Mouse (Mus musculus) macrophage (primary cell): ENCODE data around the gene Vcl. TPM values are rescaled to one million over a fixed set of nuclear protein-coding genes. Genes with fewer than 3 reads are reported as not detected.
A peak's percentile ranks its signal among the peaks of the same experiment; 100 is the strongest.

Experiments used
- H3K27ac ChIP-seq: fragments of 350-480 bp; formaldehyde crosslinking; 2 replicates; pipeline ENCODE4 v1.9.0; 2021
- H3K36me3 ChIP-seq: fragments of 350-480 bp; formaldehyde crosslinking; 2 replicates; pipeline ENCODE4 v1.9.0; 2021; ENCODE audit errors: inconsistent target
- H3K4me3 ChIP-seq: fragments of 350-480 bp; formaldehyde crosslinking; 2 replicates; pipeline ENCODE4 v1.9.0; 2021; ENCODE audit errors: inconsistent target
- H3K79me2 ChIP-seq: fragments of 350-480 bp; formaldehyde crosslinking; 2 replicates; pipeline ENCODE4 v1.9.0; 2021; ENCODE audit errors: inconsistent target
- WGBS: methylation state at CpG from one replicate; pipeline ENCODE4 v1.1.7; 2026; ENCODE audit warnings: inconsistent platforms; ENCODE audit not compliant: missing documents; 5-methylcytosine and 5-hydroxymethylcytosine counted together
- polyA plus RNA-seq: library from polyadenylated mRNA; stranded (reverse); fragments of 250-400 nt; gene quantifications from 3 replicates; pipeline ENCODE4 v1.2.4, GENCODE M21; 2018; ENCODE audit warnings: inconsistent platforms

Gene Vcl
- polyA plus RNA-seq, 1 experiment from 2014 or later: 27.3 TPM

DNA sequence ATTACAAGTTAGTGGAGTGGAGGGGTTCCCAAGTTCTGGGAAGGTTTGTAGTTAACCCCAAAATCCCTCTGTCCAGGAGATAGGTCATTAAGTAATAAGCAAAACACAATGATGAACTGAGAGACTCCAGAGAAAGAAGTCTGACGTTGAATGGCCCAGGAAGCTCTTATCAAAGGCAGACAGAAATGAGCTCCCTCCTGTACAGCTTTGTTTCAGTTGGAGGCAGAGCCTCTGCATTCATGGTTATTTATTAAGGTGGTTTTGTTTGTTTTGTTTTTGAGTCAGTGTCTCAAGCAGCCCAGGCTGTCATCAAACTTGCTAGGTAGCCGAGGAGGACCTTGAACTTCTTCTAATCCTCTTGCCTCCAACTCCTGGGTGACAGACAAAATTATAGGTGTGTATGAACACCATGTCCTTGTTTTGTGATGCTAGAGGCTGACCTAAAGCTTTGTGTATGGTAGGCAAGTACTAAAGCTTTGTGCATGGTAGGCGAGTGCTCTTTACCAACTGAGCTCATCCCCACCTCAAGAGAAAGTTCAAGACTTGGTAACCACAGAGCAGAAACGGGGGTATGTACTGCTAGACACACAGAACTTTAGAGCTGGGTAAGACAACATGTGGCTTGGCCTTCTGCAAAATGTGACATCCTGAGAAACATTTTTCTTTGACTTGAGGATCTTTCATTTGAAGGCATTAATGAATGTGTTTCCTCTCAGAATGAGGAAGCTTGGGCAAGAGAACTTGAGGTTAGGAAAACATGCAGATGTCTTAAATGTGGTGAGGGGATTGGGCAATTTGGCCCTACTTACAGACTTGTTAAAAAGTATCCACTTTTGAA lies 1.5 kb upstream of the Vcl start:
- no peak overlapping the region for H3K4me3 ChIP-seq
- 45% methylated on average over 4 of the region's 4 CpGs for WGBS
- H3K27ac ChIP-seq: peak overlapping the region; percentile 77
- peaks cover 30% of the 10 kb centered on the region for H3K79me2 ChIP-seq
- H3K36me3 ChIP-seq: no peaks in the 10 kb centered on the region

DNA sequence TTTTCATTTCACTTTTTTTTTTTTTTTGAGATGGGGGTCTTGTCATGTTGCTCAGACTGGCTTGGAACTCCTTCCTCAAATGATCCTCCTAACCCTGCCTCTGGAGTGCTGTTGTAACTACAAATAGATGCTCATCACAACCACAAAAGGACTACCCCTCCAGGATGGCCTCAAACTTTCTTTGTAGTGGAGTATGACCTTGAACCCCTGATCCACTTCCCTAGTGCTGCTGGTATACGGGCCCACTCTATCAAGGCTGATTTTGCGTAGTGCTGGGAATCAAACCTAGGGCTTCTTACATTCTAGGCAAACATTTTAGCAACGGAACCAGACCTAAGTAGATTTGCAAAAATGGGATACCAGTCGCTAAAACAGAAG lies 901 bp upstream of the Vcl start:
- Histone ChIP-seq H3K4me3 (peak overlapping the region; percentile 41), H3K79me2 (peaks cover 36% of the 10 kb centered on the region), H3K36me3 (no peaks in the 10 kb centered on the region), H3K27ac (peak overlapping the region; percentile 77)
- 11% methylated on average over 4 of the region's 4 CpGs for WGBS

DNA sequence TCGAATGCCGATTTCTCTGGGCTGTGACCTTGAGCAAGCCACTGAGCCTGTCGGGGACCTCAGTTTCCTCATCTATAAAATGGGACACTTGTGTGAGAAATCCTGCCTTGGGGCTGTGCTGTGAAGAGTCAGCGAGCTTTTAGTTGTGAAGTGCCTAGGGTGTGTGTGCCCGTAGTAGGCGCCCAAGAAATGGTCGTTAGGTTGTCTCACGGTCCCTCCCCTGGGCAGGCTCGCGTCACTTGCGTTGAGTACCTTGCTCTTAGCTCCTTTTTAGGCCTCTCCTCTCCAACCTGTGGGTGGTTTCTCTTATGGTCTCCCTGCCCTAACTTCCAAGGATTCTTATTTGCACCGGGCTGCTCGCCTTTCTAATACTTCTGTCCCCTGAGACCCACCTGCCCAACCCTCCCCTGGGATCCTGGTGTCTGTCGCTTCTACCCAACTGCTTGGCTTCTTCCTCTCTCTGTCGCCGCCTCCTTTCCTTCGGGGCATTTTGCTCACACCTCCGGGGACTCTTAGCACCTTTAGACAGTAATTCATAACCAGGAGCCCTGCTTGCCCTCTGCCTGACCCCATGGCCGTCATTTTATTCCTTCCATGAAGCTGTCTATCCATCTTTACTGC lies 726 bp downstream of the Vcl start:
- Histone ChIP-seq H3K79me2 (peaks cover 53% of the 10 kb centered on the region), H3K4me3 (peak overlapping the region; percentile 76), H3K36me3 (no peaks in the 10 kb centered on the region), H3K27ac (0 out of 2 replicates have a peak overlapping the region, but pooled peaks have one; percentile 15)
- WGBS: 1% methylated on average over 19 of the region's 19 CpGs

DNA sequence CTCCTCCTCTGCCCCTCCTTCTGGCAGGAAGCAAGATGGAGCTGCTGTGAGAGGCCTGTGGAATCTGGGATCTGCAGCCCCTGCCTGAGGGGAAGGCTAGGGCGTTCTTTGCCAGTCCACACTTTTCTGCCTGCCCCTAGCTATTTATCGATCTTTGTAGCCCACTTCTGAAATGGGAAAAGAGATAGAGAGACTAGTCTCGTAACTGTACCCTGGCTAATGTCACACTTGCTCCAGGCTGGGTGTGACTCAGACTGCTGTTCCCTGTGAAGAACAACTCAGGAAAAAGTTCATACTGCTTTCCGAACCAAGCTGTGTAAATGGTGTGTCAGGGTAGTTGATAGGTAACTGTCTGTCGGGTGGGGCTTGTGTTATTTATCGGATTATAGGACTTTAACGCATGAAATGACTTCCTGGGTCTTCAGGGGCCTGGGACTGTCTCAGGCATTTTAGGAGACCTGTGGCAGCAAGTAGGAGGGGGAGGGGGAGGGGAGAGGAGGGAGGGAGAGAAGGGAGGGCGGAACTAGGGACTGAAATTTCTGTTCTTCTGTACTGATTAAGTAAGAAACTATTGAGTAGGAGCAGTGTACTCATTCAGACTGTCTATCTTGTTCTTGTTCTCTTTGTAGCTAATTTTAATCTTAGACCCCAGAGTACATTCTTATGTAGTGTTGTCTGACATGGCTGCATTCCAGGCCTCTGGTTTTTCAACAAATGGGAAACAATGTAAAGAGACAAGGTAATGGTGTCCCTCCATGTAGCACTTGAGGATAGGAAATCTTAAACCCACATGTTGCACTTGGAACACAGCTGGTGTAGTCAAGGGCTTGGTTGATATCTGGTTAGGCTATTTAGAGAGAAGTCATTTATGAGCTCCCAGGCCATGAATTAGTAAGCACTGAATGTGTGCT lies 1.5 kb downstream of the Vcl start:
- Histone ChIP-seq H3K4me3 (peak overlapping the region; percentile 76), H3K36me3 (no peaks in the 10 kb centered on the region), H3K27ac (0 out of 2 replicates have a peak overlapping the region, but pooled peaks have one; percentile 15), H3K79me2 (peaks cover 61% of the 10 kb centered on the region)
- 66% methylated on average over 8 of the region's 8 CpGs for WGBS

DNA sequence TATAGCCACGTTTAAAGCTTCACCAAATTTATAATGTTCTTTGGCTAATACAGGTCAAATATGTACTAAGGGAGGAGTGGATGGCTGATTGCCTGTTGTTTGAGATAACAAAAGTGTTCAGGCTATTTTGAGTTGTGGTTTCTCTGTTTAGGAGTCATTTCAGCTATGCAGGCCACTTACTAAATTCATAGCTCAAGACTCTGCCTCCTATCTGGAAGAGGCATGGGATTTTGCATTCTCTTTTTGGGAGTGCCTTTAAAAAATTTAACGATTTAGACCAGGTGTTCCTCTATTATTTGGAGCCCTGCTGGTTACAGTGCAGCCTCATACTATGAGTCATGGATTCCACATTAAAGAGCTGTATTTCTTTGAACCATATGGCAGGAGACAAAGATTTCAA lies 9.2 kb downstream of the Vcl start:
- peaks cover 86% of the 10 kb centered on the region for H3K79me2 ChIP-seq
- no peaks in the 10 kb centered on the region for H3K36me3 ChIP-seq
- WGBS: 0% methylated on average over 2 of the region's 2 CpGs
- H3K4me3 ChIP-seq: no peak overlapping the region
- no peak overlapping the region for H3K27ac ChIP-seq

DNA sequence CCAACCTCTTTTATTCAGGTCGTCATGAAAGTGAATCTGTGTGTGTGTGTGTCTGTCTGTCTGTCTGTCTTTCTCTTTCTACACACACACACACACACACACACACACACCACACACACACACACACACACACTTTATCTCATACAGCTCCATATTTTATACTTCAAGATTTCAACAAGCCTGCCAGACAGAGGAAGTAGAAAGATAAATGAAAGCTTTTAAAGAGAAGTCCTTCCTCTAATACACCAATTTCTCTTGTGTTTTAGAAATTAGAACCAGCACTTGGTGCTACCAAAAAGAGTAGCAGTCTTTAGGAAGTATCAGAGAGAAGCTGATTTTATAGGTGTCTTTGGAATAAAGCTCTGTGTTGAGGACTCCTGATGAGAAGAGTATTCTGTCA lies 9.7 kb downstream of the Vcl start:
- WGBS: no CpG with 5 or more reads among the region's 1 CpGs
- Histone ChIP-seq H3K4me3 (no peak overlapping the region), H3K79me2 (peaks cover 83% of the 10 kb centered on the region), H3K27ac (no peak overlapping the region), H3K36me3 (no peaks in the 10 kb centered on the region)

DNA sequence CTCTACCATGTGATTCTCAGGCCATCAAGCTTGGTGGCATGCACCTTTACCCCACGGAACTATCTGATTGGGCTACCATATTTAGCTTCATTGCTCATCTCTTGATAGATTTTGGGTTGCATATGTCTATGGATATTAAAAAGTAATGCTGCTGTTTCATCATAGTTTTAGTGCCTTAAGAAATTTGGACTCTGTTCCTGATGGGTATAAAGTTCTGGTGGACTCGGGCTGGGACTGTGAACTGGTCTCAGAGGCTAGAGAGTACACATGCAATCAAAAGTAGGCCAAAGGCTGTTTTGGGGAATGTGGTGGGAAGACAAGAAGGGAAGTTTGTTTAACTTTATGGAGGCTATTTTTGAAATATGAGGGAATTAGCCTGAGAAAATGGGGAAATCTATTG lies 16.1 kb downstream of the Vcl start:
- Histone ChIP-seq H3K36me3 (no peaks in the 10 kb centered on the region), H3K27ac (no peak overlapping the region), H3K79me2 (peaks cover 30% of the 10 kb centered on the region), H3K4me3 (no peak overlapping the region)
- 95% methylated on average over 2 of the region's 2 CpGs for WGBS

DNA sequence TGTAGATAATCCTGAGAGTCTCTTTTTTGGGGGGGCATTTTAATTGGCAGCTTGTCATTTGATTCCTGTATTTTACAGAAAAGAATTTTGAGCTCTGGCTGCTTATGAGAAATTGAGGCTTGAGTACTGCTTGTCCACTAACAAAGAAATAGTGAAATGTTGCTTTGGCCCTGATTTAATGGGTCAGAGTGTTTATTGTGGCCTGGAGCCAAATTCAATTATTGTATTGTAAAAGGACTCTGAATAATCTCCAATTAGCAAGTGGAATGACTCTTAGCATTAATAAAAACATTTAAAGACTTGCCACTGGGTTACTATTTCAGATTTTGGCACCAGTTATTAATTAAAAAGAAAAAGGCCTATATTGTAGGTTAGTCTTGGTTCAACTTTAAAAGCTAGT lies 26.8 kb downstream of the Vcl start:
- H3K27ac ChIP-seq: no peak overlapping the region
- H3K36me3 ChIP-seq: no peaks in the 10 kb centered on the region
- H3K4me3 ChIP-seq: no peak overlapping the region
- H3K79me2 ChIP-seq: peaks cover 7% of the 10 kb centered on the region; the same call in 1 of the 2 replicates

DNA sequence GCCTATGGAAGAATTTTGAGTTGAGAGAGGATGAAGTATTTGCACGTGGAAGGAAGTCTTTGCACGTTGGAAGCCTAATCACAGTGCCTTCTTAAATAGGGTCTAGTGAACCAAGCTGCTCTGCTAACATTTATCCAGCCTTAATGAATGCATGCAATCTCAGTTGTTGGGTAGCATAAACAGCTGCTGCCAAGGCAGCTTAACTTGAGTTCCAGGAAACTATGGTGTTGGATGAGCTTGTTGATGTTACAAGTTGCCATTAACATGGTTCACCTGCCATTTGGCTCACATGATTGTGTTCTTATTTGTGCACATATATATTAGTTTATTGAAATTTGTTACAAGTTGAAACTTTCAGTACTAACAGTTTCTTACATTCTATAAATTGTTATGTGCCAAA lies 29.8 kb downstream of the Vcl start:
- Histone ChIP-seq H3K79me2 (peaks cover 7% of the 10 kb centered on the region; the same call in 1 of the 2 replicates), H3K27ac (no peak overlapping the region), H3K4me3 (no peak overlapping the region), H3K36me3 (no peaks in the 10 kb centered on the region)
- 80% methylated on average over 2 of the region's 2 CpGs for WGBS

DNA sequence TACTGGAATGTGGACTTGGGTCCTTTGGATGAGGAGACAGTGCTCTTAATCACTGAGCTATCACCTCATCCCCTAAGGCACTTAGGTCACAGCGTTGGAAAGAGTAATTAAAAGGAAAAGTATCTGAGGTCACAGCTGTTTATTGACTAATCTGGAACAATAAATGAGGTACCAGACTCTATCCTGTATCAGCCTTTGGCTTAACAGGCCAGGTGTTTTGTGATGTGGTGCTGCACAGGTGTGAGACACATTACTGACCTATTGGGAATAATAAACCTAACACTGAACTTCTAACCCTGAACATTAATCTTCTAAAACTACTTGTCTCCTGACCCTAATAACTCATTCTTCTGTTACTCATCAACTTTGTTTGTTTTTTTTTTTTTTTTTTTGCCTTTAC lies 33.3 kb downstream of the Vcl start:
- H3K36me3 ChIP-seq: no peaks in the 10 kb centered on the region
- no peak overlapping the region for H3K4me3 ChIP-seq
- 93% methylated on average over 1 of the region's 1 CpGs for WGBS
- H3K27ac ChIP-seq: no peak overlapping the region
- H3K79me2 ChIP-seq: peaks cover 5% of the 10 kb centered on the region; the same call in 1 of the 2 replicates

DNA sequence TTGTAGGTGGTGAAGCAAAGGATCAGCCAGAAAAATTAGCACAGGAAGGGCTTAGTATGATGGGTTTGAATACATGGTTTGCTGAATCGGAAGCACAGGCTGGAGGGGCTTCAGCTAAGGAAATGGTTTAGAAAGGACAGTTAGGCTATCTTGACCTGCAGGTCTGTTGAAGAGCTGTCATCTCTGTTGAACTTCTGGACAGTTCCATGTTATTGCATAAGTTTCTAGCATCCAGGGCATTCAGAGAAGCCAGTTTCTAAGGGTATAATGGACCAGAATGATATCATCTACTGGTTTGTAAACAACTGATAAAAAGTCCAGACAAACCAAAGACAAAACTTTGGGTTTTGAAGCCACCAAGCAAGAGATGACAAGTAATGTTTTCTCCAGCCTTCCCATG lies 33.7 kb downstream of the Vcl start:
- Histone ChIP-seq H3K4me3 (no peak overlapping the region), H3K36me3 (no peaks in the 10 kb centered on the region), H3K27ac (no peak overlapping the region), H3K79me2 (peaks cover 5% of the 10 kb centered on the region; the same call in 1 of the 2 replicates)
- 100% methylated on average over 1 of the region's 1 CpGs for WGBS

DNA sequence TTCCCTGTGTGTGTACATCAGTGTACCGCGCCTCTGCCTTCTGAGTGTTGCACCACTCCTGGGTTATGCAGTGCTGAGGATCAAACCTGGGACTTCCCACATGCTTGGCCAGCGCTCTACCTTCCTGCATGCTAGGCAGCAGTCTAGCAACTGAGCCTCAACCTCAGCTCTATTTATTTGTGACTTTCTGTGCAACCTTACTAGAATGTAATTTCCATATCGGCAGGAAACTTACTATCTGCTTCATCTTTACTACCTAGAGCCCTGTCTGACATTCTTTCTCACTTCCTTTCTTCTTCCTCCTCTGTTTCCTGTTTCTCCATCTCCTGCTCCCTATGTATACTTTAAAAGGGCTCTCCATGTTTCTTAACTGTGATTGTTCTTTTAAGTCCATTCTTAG lies 34.7 kb downstream of the Vcl start:
- Histone ChIP-seq H3K79me2 (peaks cover 5% of the 10 kb centered on the region; the same call in 1 of the 2 replicates), H3K4me3 (no peak overlapping the region), H3K36me3 (no peaks in the 10 kb centered on the region), H3K27ac (no peak overlapping the region)
- WGBS: 82% methylated on average over 4 of the region's 4 CpGs

DNA sequence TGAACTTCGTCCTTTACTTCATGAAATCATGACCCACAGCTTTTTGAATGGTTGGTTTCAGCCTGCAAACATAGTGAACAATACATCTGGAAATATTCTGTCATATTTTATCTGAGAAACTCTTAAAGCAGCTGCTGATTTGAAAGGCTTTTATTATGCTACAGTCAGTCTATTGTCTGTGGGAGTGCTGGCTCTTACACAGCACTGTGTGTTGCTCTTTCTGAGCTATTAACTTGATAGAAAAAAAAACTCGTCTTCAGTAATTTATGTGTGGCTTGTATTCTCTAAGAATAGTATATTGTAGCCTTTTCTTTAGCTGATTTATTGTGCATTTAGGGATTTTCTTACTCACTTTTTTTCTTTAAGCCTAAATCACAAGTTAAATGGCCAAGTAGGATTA lies 35.1 kb downstream of the Vcl start:
- WGBS: 94% methylated on average over 2 of the region's 2 CpGs

DNA sequence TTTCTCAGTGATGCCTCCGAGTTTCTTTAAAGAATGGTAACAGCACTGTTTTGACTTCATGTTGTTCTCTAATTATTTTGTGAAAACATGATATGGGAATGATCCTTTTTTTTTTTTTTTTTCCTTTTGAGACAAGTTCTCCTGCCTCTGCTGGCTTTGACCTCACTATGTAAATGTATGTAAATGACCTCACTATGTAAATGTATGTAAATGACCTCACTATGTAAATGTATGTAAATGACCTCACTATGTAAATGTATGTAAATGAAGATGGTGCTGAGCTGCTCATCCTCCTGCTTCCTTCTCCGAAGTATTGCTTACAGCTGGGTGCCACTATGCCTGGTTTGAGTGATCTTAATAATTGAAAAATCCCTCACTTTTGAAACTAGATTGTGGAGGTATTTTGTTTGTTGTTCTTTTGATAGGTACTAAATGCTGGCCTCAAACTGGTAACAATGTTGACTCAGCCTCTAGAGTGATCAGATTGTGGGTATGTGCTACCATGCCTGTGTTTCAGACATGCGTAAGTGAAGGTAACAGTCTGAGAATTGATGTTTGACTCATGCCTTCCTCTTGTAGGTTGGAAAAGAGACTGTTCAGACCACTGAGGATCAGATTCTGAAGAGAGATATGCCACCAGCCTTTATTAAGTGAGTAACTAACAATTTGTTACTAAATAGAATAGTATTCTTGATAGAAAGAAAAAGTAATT lies 37.9 kb downstream of the Vcl start:
- Histone ChIP-seq H3K79me2 (0 out of 2 replicates have a peak, but pooled peaks cover 5% of the 10 kb centered on the region), H3K4me3 (no peak overlapping the region), H3K36me3 (no peaks in the 10 kb centered on the region), H3K27ac (no peak overlapping the region)
- 91% methylated on average over 3 of the region's 3 CpGs for WGBS

More for the DNA sequence above, 35.1 kb downstream of the Vcl start:
- Histone ChIP-seq H3K79me2 (peaks cover 5% of the 10 kb centered on the region; the same call in 1 of the 2 replicates), H3K36me3 (no peaks in the 10 kb centered on the region), H3K4me3 (no peak overlapping the region), H3K27ac (no peak overlapping the region)
